Mouse (Mus musculus) stomach, embryonic 14.5 days (tissue): ENCODE measurements around the gene Otog. TPM values are rescaled to one million over a fixed set of nuclear protein-coding genes. Genes with fewer than 3 reads are reported as not detected.

Experiments used
- ATAC-seq: fragments of 200-750 bp; cut with Nextera tagmentation; 2 replicates; pipeline ENCODE4 v1.8.0; 2017; ENCODE audit warnings: low read depth, moderate TSS enrichment; ENCODE audit not compliant: insufficient number of reproducible peaks, insufficient read depth, low FRiP score
- H3K27ac ChIP-seq: fragments of 300-500 bp; sonication (generic); 2 replicates; pipeline ENCODE4 v1.5.1; 2014; ENCODE audit warnings: mild to moderate bottlenecking, low read length, moderate library complexity, mixed read lengths
- H3K27me3 ChIP-seq: fragments of 300-500 bp; sonication (generic); 2 replicates; pipeline ENCODE4 v1.6.1; 2014; ENCODE audit warnings: low read length, control low read depth, mixed read lengths; ENCODE audit not compliant: control insufficient read depth, insufficient read depth
- H3K36me3 ChIP-seq: fragments of 300-500 bp; sonication (generic); 2 replicates; pipeline ENCODE4 v1.6.1; 2014; ENCODE audit warnings: mild to moderate bottlenecking, control low read depth, low read length, moderate library complexity, mixed read lengths; ENCODE audit not compliant: control insufficient read depth, insufficient read depth
- H3K4me1 ChIP-seq: fragments of 300-500 bp; sonication (generic); 2 replicates; pipeline ENCODE4 v1.6.1; 2014; ENCODE audit warnings: low read length, control low read depth, mixed read lengths; ENCODE audit not compliant: control insufficient read depth, insufficient read depth
- H3K4me2 ChIP-seq: fragments of 300-500 bp; sonication (generic); replicated peaks from 2 replicates; pipeline ENCODE4 v1.6.1; 2014; ENCODE audit warnings: low read depth, low read length, control low read depth
- H3K4me3 ChIP-seq: fragments of 300-500 bp; sonication (generic); 2 replicates; pipeline ENCODE4 v1.5.1; 2014; ENCODE audit warnings: low read depth, low read length, control low read depth
- H3K9ac ChIP-seq: fragments of 300-500 bp; sonication (generic); replicated peaks from 2 replicates; pipeline ENCODE4 v1.6.1; 2014; ENCODE audit warnings: low read depth, mild to moderate bottlenecking, control low read depth, low read length, moderate library complexity, mixed read lengths
- H3K9me3 ChIP-seq: fragments of 300-500 bp; sonication (generic); 2 replicates; pipeline ENCODE4 v1.6.1; 2016; ENCODE audit warnings: low read depth, low read length, control low read depth; ENCODE audit not compliant: control insufficient read depth
- WGBS: fragments of 180-500 bp; shearing (Covaris S2); extraction: QIAGEN DNeasy Blood & Tissue Kit; methylation state at CpG from one replicate; pipeline ENCODE4 v1.1.7; 2014; 5-methylcytosine and 5-hydroxymethylcytosine counted together
- polyA plus RNA-seq: library from polyadenylated mRNA; unstranded; fragments of >200 nt; fragmentation: Nextera tagmentation; extraction: Ambion mirVana; gene quantifications from 2 replicates; pipeline ENCODE4 v1.2.1, GENCODE M21; 2014

Otog gene
- polyA plus RNA-seq: 0.08 TPM in 1 of 2 replicates, not detected in the other

- no peak within 1 kb of the TSS for H3K4me2 ChIP-seq
- no peak within 1 kb of the TSS for H3K4me3 ChIP-seq
- H3K27ac ChIP-seq: no peak within 1 kb of the TSS
- H3K4me1 ChIP-seq: no peaks in the 10 kb centered on the region
- 49% methylated on average over 2 of the region's 2 CpGs for WGBS
- ATAC-seq: no peak
- no peaks in the 10 kb centered on the region for H3K9me3 ChIP-seq
- no peaks in the 10 kb centered on the region for H3K27me3 ChIP-seq
- no peak within 1 kb of the TSS for H3K9ac ChIP-seq
- no peaks in the 10 kb centered on the region for H3K36me3 ChIP-seq
Measured at GRCm38 (mm10) chr7:46240696-46241095, at the start of gene Otog. Otog (plus strand) TSS chr7:46240987.

GRCm38 (mm10) chr7:46195356-46195755 is 45.4 kb upstream of the Otog start:
- Histone ChIP-seq H3K9me3 (no peaks in the 10 kb centered on the region), H3K9ac (no peak overlapping the region), H3K27ac (no peak overlapping the region), H3K4me3 (no peak overlapping the region), H3K27me3 (no peaks in the 10 kb centered on the region), H3K36me3 (no peaks in the 10 kb centered on the region), H3K4me1 (no peaks in the 10 kb centered on the region), H3K4me2 (no peak overlapping the region)
- no peak for ATAC-seq
- WGBS: 78% methylated on average over 5 of the region's 5 CpGs

GRCm38 (mm10) chr7:46200021-46200420 is 40.8 kb upstream of the Otog start:
- WGBS: 67% methylated on average over 6 of the region's 6 CpGs
- no peak overlapping the region for H3K27ac ChIP-seq
- H3K9me3 ChIP-seq: no peaks in the 10 kb centered on the region
- H3K27me3 ChIP-seq: no peaks in the 10 kb centered on the region
- no peak overlapping the region for H3K4me2 ChIP-seq
- H3K4me1 ChIP-seq: no peaks in the 10 kb centered on the region
- H3K4me3 ChIP-seq: no peak overlapping the region
- H3K9ac ChIP-seq: no peak overlapping the region
- H3K36me3 ChIP-seq: no peaks in the 10 kb centered on the region
- no peak for ATAC-seq

GRCm38 (mm10) chr7:46201649-46202048 is 39.1 kb upstream of the Otog start:
- no peak overlapping the region for H3K27ac ChIP-seq
- no peaks in the 10 kb centered on the region for H3K4me1 ChIP-seq
- no peaks in the 10 kb centered on the region for H3K27me3 ChIP-seq
- no peaks in the 10 kb centered on the region for H3K9me3 ChIP-seq
- WGBS: 13% methylated on average over 14 of the region's 14 CpGs
- H3K4me2 ChIP-seq: no peak overlapping the region
- H3K4me3 ChIP-seq: no peak overlapping the region
- no peak overlapping the region for H3K9ac ChIP-seq
- H3K36me3 ChIP-seq: no peaks in the 10 kb centered on the region
- ATAC-seq: no peak; the same call in 1 of the 2 replicates

- H3K4me3 ChIP-seq: no peak overlapping the region
- H3K4me1 ChIP-seq: no peaks in the 10 kb centered on the region
- ATAC-seq: no peak
- H3K36me3 ChIP-seq: no peaks in the 10 kb centered on the region
- H3K27ac ChIP-seq: no peak overlapping the region
- H3K4me2 ChIP-seq: no peak overlapping the region
- no peaks in the 10 kb centered on the region for H3K27me3 ChIP-seq
- WGBS: 37% methylated on average over 11 of the region's 11 CpGs
- H3K9me3 ChIP-seq: no peaks in the 10 kb centered on the region
- no peak overlapping the region for H3K9ac ChIP-seq
Measured at GRCm38 (mm10) chr7:46204046-46204471, 36.7 kb upstream of the Otog start.

- Histone ChIP-seq H3K9me3 (no peaks in the 10 kb centered on the region), H3K4me1 (no peaks in the 10 kb centered on the region), H3K9ac (no peak overlapping the region), H3K4me2 (no peak overlapping the region), H3K36me3 (no peaks in the 10 kb centered on the region), H3K27me3 (no peaks in the 10 kb centered on the region), H3K4me3 (no peak overlapping the region), H3K27ac (no peak overlapping the region)
- ATAC-seq: no peak
- 77% methylated on average over 6 of the region's 6 CpGs for WGBS
Measured at GRCm38 (mm10) chr7:46204775-46205174, 36.0 kb upstream of the Otog start.

- Histone ChIP-seq H3K36me3 (no peaks in the 10 kb centered on the region), H3K4me1 (no peaks in the 10 kb centered on the region), H3K27me3 (no peaks in the 10 kb centered on the region), H3K9ac (no peak overlapping the region), H3K27ac (no peak overlapping the region), H3K4me3 (no peak overlapping the region), H3K4me2 (no peak overlapping the region), H3K9me3 (no peaks in the 10 kb centered on the region)
- no peak for ATAC-seq
- 89% methylated on average over 8 of the region's 8 CpGs for WGBS
Measured at GRCm38 (mm10) chr7:46208131-46208530, 32.7 kb upstream of the Otog start.

- Histone ChIP-seq H3K4me2 (no peak overlapping the region), H3K27ac (no peak overlapping the region), H3K4me3 (no peak overlapping the region), H3K36me3 (no peaks in the 10 kb centered on the region), H3K4me1 (no peaks in the 10 kb centered on the region), H3K9ac (no peak overlapping the region), H3K27me3 (no peaks in the 10 kb centered on the region), H3K9me3 (no peaks in the 10 kb centered on the region)
- ATAC-seq: no peak
- 76% methylated on average over 6 of the region's 6 CpGs for WGBS
Measured at GRCm38 (mm10) chr7:46210276-46210675, 30.5 kb upstream of the Otog start.

- Histone ChIP-seq H3K27ac (no peak overlapping the region), H3K9me3 (no peaks in the 10 kb centered on the region), H3K4me1 (peaks cover 6% of the 10 kb centered on the region; the same call in 1 of the 2 replicates), H3K9ac (no peak overlapping the region), H3K27me3 (no peaks in the 10 kb centered on the region), H3K36me3 (no peaks in the 10 kb centered on the region), H3K4me2 (no peak overlapping the region), H3K4me3 (no peak overlapping the region)
- WGBS: 74% methylated on average over 2 of the region's 2 CpGs
- no peak for ATAC-seq
Measured at GRCm38 (mm10) chr7:46216481-46216880, 24.3 kb upstream of the Otog start.
